Mouse (Mus musculus) gastrocnemius, adult 18-20 months (tissue): ENCODE data around the gene Sash1. TPM values are rescaled to one million over a fixed set of nuclear protein-coding genes. Genes with fewer than 3 reads are reported as not detected.
"Not testable (repeated sequence)": the region's sequence is repeated elsewhere in the genome, so short reads cannot be mapped to it uniquely, and the experiment has no call there.

Source experiments
- DNase-seq: peaks from one replicate; pipeline ENCODE4 v3.0.0; 2021; ENCODE audit warnings: low spot score
- total RNA-seq, 2 experiments: library from RNA; stranded (reverse); gene quantifications; 2 replicates each; pipeline ENCODE4 v1.2.3; 2021

The Sash1 gene
- total RNA-seq, 2 experiments from 2014 or later, result 12.3 to 15.8 TPM

- DNase-seq, result peak; percentile 13
Measured at GRCm38 (mm10) chr10:8759228-8759627, 126.6 kb downstream of the Sash1 start.

GRCm38 (mm10) chr10:8757429-8757931 is 128.4 kb downstream of the Sash1 start:
- peak; percentile 16 for DNase-seq

GRCm38 (mm10) chr10:8756604-8757354 is 129.1 kb downstream of the Sash1 start:
- peak; percentile 64 for DNase-seq

- DNase-seq, result no peak
Measured at GRCm38 (mm10) chr10:8753377-8753776, 132.5 kb downstream of the Sash1 start.

GRCm38 (mm10) chr10:8752436-8752835 is 133.4 kb downstream of the Sash1 start:
- DNase-seq, result peak; percentile 82

- DNase-seq, result no peak
Measured at GRCm38 (mm10) chr10:8749537-8749936, 136.3 kb downstream of the Sash1 start.

GRCm38 (mm10) chr10:8747450-8748212 is 138.2 kb downstream of the Sash1 start:
- no peak for DNase-seq

GRCm38 (mm10) chr10:8746082-8746696 is 139.7 kb downstream of the Sash1 start:
- DNase-seq, result no peak

- peak; percentile 71 for DNase-seq
Measured at GRCm38 (mm10) chr10:8742872-8743271, 143.0 kb downstream of the Sash1 start.

- DNase-seq, result no peak
Measured at GRCm38 (mm10) chr10:8741505-8741904, 144.4 kb downstream of the Sash1 start.

GRCm38 (mm10) chr10:8740797-8741196 is 145.1 kb downstream of the Sash1 start:
- DNase-seq, result no peak

GRCm38 (mm10) chr10:8729387-8730337 is 156.2 kb downstream of the Sash1 start:
- DNase-seq, result no peak

GRCm38 (mm10) chr10:8719345-8719744 is 166.5 kb downstream of the Sash1 start:
- DNase-seq, result no peak

GRCm38 (mm10) chr10:8718831-8719230 is 167.0 kb downstream of the Sash1 start:
- no peak for DNase-seq

- DNase-seq, result no peak
Measured at GRCm38 (mm10) chr10:8717171-8717570, 168.7 kb downstream of the Sash1 start.

GRCm38 (mm10) chr10:8715679-8716284 is 170.1 kb downstream of the Sash1 start:
- DNase-seq, result peak; percentile 67

- DNase-seq, result not testable (repeated sequence)
Measured at GRCm38 (mm10) chr10:8696636-8697035, 189.2 kb downstream of the Sash1 start.

GRCm38 (mm10) chr10:8693996-8694500 is 191.8 kb downstream of the Sash1 start:
- no peak for DNase-seq

- DNase-seq, result no peak
Measured at GRCm38 (mm10) chr10:8693561-8693960, 192.3 kb downstream of the Sash1 start.

- no peak for DNase-seq
Measured at GRCm38 (mm10) chr10:8692531-8692930, 193.3 kb downstream of the Sash1 start.
